Mouse (Mus musculus): ENCODE measurements around the gene Ltn1. TPM values are rescaled to one million over a fixed set of nuclear protein-coding genes. Genes with fewer than 3 reads are reported as not detected.

Gene Ltn1
- total RNA-seq, 1 experiment from 2014 or later = 14.8 TPM

Other genes starting within 250 kb of the Ltn1 start
- gene N6amt1, start 78.4 kb downstream of the Ltn1 start, total RNA-seq (2017) = 7.9 to 11.4 TPM (median 9.2 TPM) in 3 replicates
- 3.3 to 6.3 TPM (median 5.7 TPM) in 3 replicates for gene Rwdd2b, start 8.0 kb upstream of the Ltn1 start, total RNA-seq (2017)
- 132 to 219 TPM (median 192 TPM) in 3 replicates for gene Usp16, start 22.1 kb upstream of the Ltn1 start, total RNA-seq (2017)
- gene Cct8, start 63.3 kb upstream of the Ltn1 start, total RNA-seq (2017) = 261 to 324 TPM (median 313 TPM) in 3 replicates
- not detected in 3 replicates for gene Map3k7cl, start 120.7 kb upstream of the Ltn1 start, total RNA-seq (2017)

All from monocyte, adult 5-6 weeks (primary cell).